Mouse (Mus musculus): ENCODE measurements around the gene Tnfaip8l1.

Tnfaip8l1 gene

GRCm38 (mm10) chr17:56148790-56149618 lies 13.3 kb upstream of the Tnfaip8l1 start:
- Histone ChIP-seq H3K36me3 (ENCODE audit: control insufficient read depth, insufficient read depth, low read length, poor library complexity, severe bottlenecking) (no peaks in the 10 kb centered on the region), H3K27me3 (ENCODE audit: control insufficient read depth, insufficient read depth, low read length, poor library complexity, severe bottlenecking) (no peaks in the 10 kb centered on the region)
- no peak for DNase-seq (ENCODE audit: low read depth, low spot score)

DNA sequence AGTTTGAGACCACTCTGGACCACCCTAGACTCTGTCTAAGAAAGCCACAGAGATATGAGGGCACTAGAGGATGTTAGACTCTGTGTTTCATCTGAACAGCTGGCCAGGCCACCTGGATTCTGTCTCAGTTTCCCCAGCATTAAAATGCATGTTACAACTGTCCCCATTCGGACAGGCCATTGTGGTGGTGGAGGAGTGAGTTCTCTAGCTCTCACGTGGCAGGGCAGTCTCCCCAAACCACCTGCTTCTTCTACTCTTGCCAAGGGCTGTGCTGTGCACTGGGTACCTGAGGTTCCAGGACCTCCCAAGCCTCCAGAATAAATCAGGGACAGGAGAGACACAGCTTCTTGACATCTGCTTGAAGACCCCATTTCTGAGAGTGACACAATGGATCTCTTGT lies 12.4 kb upstream of the Tnfaip8l1 start:
- no peak for DNase-seq (ENCODE audit: low read depth, low spot score)
- Histone ChIP-seq H3K27me3 (ENCODE audit: control insufficient read depth, insufficient read depth, low read length, poor library complexity, severe bottlenecking) (no peaks in the 10 kb centered on the region), H3K36me3 (ENCODE audit: control insufficient read depth, insufficient read depth, low read length, poor library complexity, severe bottlenecking) (no peaks in the 10 kb centered on the region)

- no peaks in the 10 kb centered on the region for H3K36me3 ChIP-seq (ENCODE audit: control insufficient read depth, insufficient read depth, low read length, poor library complexity, severe bottlenecking)
- DNase-seq (ENCODE audit: low read depth, low spot score): no peak
- H3K27me3 ChIP-seq (ENCODE audit: control insufficient read depth, insufficient read depth, low read length, poor library complexity, severe bottlenecking): no peaks in the 10 kb centered on the region
These were observed 8.6 kb upstream of the Tnfaip8l1 start for GRCm38 (mm10) chr17:56153643-56154042.

DNA sequence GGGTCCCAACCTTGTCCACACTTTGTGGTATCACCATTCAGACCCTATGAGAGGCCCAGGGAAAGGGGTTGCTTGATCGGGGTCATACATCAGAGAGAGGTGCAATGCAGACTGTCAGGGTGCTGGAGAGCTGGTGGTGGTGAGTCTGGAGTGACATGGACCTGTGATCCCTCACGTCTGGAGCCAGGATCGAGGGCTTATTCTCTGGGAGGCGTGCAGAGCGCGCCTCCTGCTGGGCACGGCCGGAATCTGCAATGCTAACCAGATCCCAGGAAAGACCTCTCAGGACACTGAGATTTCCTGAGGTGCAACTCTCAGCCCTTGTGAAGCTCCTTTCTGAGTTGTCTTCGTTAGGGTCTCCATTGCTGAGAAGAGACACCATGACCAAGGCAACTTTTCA lies 2.5 kb upstream of the Tnfaip8l1 start:
- Histone ChIP-seq H3K36me3 (ENCODE audit: control insufficient read depth, insufficient read depth, low read length, poor library complexity, severe bottlenecking) (no peaks in the 10 kb centered on the region), H3K27me3 (ENCODE audit: control insufficient read depth, insufficient read depth, low read length, poor library complexity, severe bottlenecking) (no peaks in the 10 kb centered on the region)
- DNase-seq (ENCODE audit: low read depth, low spot score): peak; percentile 62

DNA sequence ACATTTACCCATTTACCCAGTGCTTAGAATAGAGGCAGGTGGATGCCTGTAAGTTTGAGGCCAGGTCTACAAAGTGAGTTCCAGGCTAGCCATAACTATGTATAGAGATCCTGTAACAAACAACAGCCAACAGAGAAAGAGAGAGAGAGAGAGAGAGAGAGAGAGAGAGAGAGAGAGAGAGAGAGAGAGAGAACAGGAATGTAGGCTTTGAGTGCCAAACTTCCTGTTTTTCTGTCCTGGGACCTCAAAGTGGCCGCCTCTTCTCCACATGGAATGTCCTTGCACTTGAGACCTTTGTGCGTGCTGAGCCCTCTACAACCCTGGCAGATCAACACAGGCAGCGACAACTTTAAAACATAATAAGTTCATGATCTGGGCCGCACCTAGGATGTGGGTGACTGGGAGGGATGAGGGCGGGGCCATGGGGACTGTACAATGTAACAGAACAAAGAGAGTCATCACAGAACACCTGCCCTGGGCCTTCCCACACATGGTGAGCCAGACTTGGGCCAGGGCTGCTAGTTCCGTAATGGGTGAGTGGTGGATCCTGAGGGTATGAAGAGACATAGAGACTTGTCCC lies 1.3 kb downstream of the Tnfaip8l1 start:
- no peak for DNase-seq (ENCODE audit: low read depth, low spot score)
- Histone ChIP-seq H3K27me3 (ENCODE audit: control insufficient read depth, insufficient read depth, low read length, poor library complexity, severe bottlenecking) (no peaks in the 10 kb centered on the region), H3K36me3 (ENCODE audit: control insufficient read depth, insufficient read depth, low read length, poor library complexity, severe bottlenecking) (no peaks in the 10 kb centered on the region)

- Histone ChIP-seq H3K27me3 (ENCODE audit: control insufficient read depth, insufficient read depth, low read length, poor library complexity, severe bottlenecking) (no peaks in the 10 kb centered on the region), H3K36me3 (ENCODE audit: control insufficient read depth, insufficient read depth, low read length, poor library complexity, severe bottlenecking) (no peaks in the 10 kb centered on the region)
- DNase-seq (ENCODE audit: low read depth, low spot score): no peak
These were observed 2.2 kb downstream of the Tnfaip8l1 start for GRCm38 (mm10) chr17:56164510-56164909.

DNA sequence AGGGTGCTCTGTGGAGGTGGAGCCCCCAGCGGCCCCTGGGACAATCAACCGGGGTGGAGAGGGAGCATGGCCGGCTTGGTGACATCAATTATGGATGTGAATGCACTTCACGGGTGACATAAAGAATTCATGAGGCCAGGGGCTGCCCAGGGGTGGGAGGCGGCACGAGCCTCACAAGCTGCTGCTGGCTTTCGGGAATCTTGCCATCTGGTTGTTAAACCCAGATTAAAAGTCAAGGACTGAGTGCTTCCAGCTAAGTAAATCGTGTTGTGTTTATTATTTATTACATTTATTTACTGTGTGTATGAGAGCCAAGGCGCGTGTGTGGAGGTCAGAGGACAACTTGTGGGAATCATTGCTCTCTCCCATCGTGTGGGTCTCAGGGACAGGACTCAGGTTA lies 3.4 kb downstream of the Tnfaip8l1 start:
- no peaks in the 10 kb centered on the region for H3K36me3 ChIP-seq (ENCODE audit: control insufficient read depth, insufficient read depth, low read length, poor library complexity, severe bottlenecking)
- DNase-seq (ENCODE audit: low read depth, low spot score): no peak
- no peaks in the 10 kb centered on the region for H3K27me3 ChIP-seq (ENCODE audit: control insufficient read depth, insufficient read depth, low read length, poor library complexity, severe bottlenecking)

DNA sequence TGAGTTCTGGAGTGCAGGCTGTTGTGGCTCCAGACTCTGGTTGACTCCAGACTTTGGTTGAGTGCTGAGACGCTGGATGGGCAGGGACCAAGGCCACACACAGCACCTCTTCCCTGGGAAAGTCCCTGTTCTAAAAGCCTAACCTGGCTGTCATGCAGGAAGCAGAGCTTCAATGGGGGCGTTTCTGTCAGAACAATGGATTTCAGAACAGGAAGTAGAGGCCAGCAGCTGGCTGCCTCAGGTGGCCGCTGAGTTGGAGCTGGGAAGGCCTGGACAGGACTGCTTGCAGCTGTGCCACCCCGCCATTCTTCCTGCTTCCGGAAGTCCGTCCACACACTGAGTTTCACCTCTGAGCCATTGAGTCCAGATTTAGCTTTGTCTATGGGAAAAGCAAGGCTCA lies 7.6 kb downstream of the Tnfaip8l1 start:
- no peaks in the 10 kb centered on the region for H3K27me3 ChIP-seq (ENCODE audit: control insufficient read depth, insufficient read depth, low read length, poor library complexity, severe bottlenecking)
- DNase-seq (ENCODE audit: low read depth, low spot score): no peak
- H3K36me3 ChIP-seq (ENCODE audit: control insufficient read depth, insufficient read depth, low read length, poor library complexity, severe bottlenecking): no peaks in the 10 kb centered on the region

GRCm38 (mm10) chr17:56170636-56171035 lies 8.4 kb downstream of the Tnfaip8l1 start:
- no peak for DNase-seq (ENCODE audit: low read depth, low spot score)
- no peaks in the 10 kb centered on the region for H3K36me3 ChIP-seq (ENCODE audit: control insufficient read depth, insufficient read depth, low read length, poor library complexity, severe bottlenecking)

GRCm38 (mm10) chr17:56171456-56171855 lies 9.2 kb downstream of the Tnfaip8l1 start:
- no peaks in the 10 kb centered on the region for H3K27me3 ChIP-seq (ENCODE audit: control insufficient read depth, insufficient read depth, low read length, poor library complexity, severe bottlenecking)
- DNase-seq (ENCODE audit: low read depth, low spot score): no peak
- H3K36me3 ChIP-seq (ENCODE audit: control insufficient read depth, insufficient read depth, low read length, poor library complexity, severe bottlenecking): 0 out of 2 replicates have a peak, but pooled peaks cover 2% of the 10 kb centered on the region

More at GRCm38 (mm10) chr17:56170636-56171035, 8.4 kb downstream of the Tnfaip8l1 start:
- H3K27me3 ChIP-seq (ENCODE audit: control insufficient read depth, insufficient read depth, low read length, poor library complexity, severe bottlenecking): no peaks in the 10 kb centered on the region

GRCm38 (mm10) chr17:56171881-56172280 lies 9.6 kb downstream of the Tnfaip8l1 start:
- Histone ChIP-seq H3K36me3 (ENCODE audit: control insufficient read depth, insufficient read depth, low read length, poor library complexity, severe bottlenecking) (peaks cover 5% of the 10 kb centered on the region; the same call in 1 of the 2 replicates), H3K27me3 (ENCODE audit: control insufficient read depth, insufficient read depth, low read length, poor library complexity, severe bottlenecking) (no peaks in the 10 kb centered on the region)
- no peak for DNase-seq (ENCODE audit: low read depth, low spot score)

GRCm38 (mm10) chr17:56173401-56174046 lies 11.2 kb downstream of the Tnfaip8l1 start:
- Histone ChIP-seq H3K36me3 (ENCODE audit: control insufficient read depth, insufficient read depth, low read length, poor library complexity, severe bottlenecking) (peaks cover 10% of the 10 kb centered on the region; the same call in 1 of the 2 replicates), H3K27me3 (ENCODE audit: control insufficient read depth, insufficient read depth, low read length, poor library complexity, severe bottlenecking) (no peaks in the 10 kb centered on the region)
- no peak for DNase-seq (ENCODE audit: low read depth, low spot score)

DNA sequence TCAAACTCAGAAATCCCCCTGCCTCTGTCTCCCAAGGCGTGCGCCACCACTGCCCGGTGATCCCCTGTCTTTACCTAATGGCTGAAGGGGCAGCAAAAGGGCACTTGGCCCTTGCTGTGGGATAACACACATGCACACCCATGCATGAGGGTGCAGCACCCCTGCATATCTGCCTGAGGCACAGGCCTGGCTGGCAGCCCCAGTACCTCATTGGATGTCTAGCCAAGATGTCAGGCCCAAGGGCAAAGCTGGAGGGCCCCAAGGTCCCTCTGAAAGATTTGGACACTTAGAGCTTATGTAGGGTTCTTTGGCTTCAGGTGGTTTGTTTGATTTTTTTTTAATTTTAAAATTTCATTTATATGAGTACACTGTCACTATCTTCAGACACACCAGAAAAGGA lies 13.1 kb downstream of the Tnfaip8l1 start:
- Histone ChIP-seq H3K36me3 (ENCODE audit: control insufficient read depth, insufficient read depth, low read length, poor library complexity, severe bottlenecking) (peaks cover 10% of the 10 kb centered on the region; the same call in 1 of the 2 replicates), H3K27me3 (ENCODE audit: control insufficient read depth, insufficient read depth, low read length, poor library complexity, severe bottlenecking) (no peaks in the 10 kb centered on the region)
- DNase-seq (ENCODE audit: low read depth, low spot score): no peak

DNA sequence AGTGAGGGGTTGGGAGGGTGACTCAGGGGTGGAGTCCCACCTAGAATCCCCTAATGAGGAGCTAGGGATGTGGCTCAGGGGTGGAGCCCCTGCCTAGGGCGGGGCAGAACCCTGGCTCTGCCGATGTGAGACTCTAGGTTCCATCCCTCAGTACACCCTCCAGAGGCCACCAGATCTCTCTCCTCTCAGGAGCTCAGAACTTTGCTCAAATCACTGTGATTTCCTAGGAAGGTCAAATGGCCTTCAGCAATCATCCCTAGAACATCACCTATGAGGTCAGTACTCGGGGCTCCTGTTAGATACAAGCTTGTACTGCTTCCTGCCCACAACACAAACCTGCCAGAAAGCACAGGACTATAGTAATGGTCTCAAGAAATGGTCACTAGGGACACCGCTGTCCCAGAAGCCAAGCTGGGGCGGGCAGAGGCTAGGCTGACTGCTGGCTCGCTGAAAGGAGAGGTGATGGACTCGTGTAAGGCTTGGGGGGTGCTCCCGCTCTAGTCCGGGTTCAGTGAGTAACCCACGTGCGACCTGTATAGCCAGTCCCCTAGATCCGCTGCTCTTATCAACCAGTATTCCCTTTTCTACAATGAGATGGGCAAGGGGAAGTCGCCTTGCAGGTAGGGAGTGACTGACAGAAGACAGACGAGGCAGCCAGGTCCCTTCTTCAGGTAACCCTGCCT lies 20.8 kb downstream of the Tnfaip8l1 start:
- H3K36me3 ChIP-seq (ENCODE audit: control insufficient read depth, insufficient read depth, low read length, poor library complexity, severe bottlenecking): peaks cover 2% of the 10 kb centered on the region; the same call in 1 of the 2 replicates
- no peak for DNase-seq (ENCODE audit: low read depth, low spot score)
- no peaks in the 10 kb centered on the region for H3K27me3 ChIP-seq (ENCODE audit: control insufficient read depth, insufficient read depth, low read length, poor library complexity, severe bottlenecking)
